Mouse (Mus musculus) testis, adult 2 months (tissue): Measurements from ENCODE around the gene Zfr.

ENCODE experiments used
- CTCF ChIP-seq: fragments of 200-500 bp; IDR thresholded peaks from 2 replicates; pipeline ENCODE4 v1.5.1; 2012; ENCODE audit warnings: low read depth, mild to moderate bottlenecking, inconsistent platforms, low read length, moderate library complexity; ENCODE audit not compliant: control insufficient read depth, insufficient read depth, insufficient replicate concordance
- POLR2A ChIP-seq: fragments of 200-500 bp; IDR thresholded peaks from 2 replicates; pipeline ENCODE4 v1.6.1; 2012; ENCODE audit warnings: low read depth, mild to moderate bottlenecking, inconsistent platforms, low read length, moderate library complexity; ENCODE audit not compliant: control insufficient read depth

- TF ChIP-seq CTCF (no peak), POLR2A (no peak)
Measured at GRCm38 (mm10) chr15:12103763-12104162, 13.9 kb upstream of the Zfr start.
